Mouse (Mus musculus) cerebellum, adult 2 months (tissue): ENCODE results near the gene Srebf1.

Experiments
- CTCF ChIP-seq: fragments of 200-500 bp; IDR thresholded peaks from 2 replicates; pipeline ENCODE4 v1.5.1; 2011; ENCODE audit warnings: low read depth, mild to moderate bottlenecking, control low read depth, low read length, moderate library complexity, borderline replicate concordance; ENCODE audit not compliant: insufficient read depth
- POLR2A ChIP-seq: fragments of 200-500 bp; IDR thresholded peaks from 2 replicates; pipeline ENCODE4 v1.6.1; 2011; ENCODE audit warnings: low read length, control low read depth, borderline replicate concordance; ENCODE audit not compliant: insufficient read depth

- TF ChIP-seq CTCF (no peak), POLR2A (no peak)
These were observed 5.7 kb downstream of the Srebf1 start for GRCm38 (mm10) chr11:60216671-60217070.
